Mouse (Mus musculus) gastrocnemius, postnatal 14 days (tissue): Measurements from ENCODE around the gene Lefty2. TPM values are rescaled to one million over a fixed set of nuclear protein-coding genes. Genes with fewer than 3 reads are reported as not detected.

Experiments
- DNase-seq: peaks from one replicate; pipeline ENCODE4 v3.0.0; 2021; ENCODE audit warnings: mixed read lengths
- intact Hi-C: fragments of 180-260 bp; cut with DNase I; formaldehyde crosslinking; loops from one replicate; pipeline ENCODE4 v1.15.1; 2025; ENCODE audit warnings: low total_unique reads
- long read RNA-seq, 2 experiments: library from polyadenylated mRNA; stranded (forward); transcript quantifications; one replicate each; pipeline ENCODE4 v2.0.0; 2021
- total RNA-seq, 2 experiments: library from RNA; stranded (reverse); gene quantifications; 2 replicates each; pipeline ENCODE4 v1.2.3; 2021

The Lefty2 gene
- total RNA-seq = not detected
- long read RNA-seq, experiment 1 = 0 reads
- long read RNA-seq, experiment 2 = 0 reads

GRCm38 (mm10) chr1:180892808-180893207 is at the start of gene Lefty2:
Gene Lefty2 (plus strand): TSS chr1:180893108.
- no peak for DNase-seq
- intact Hi-C loops = loop anchor here (5.0 kb wide), 1 partner anchor 74 kb away; no protein-coding TSS in a partner anchor

GRCm38 (mm10) chr1:180848114-180848510 is 44.8 kb upstream of the Lefty2 start:
- intact Hi-C loops = no loop called here

DNA sequence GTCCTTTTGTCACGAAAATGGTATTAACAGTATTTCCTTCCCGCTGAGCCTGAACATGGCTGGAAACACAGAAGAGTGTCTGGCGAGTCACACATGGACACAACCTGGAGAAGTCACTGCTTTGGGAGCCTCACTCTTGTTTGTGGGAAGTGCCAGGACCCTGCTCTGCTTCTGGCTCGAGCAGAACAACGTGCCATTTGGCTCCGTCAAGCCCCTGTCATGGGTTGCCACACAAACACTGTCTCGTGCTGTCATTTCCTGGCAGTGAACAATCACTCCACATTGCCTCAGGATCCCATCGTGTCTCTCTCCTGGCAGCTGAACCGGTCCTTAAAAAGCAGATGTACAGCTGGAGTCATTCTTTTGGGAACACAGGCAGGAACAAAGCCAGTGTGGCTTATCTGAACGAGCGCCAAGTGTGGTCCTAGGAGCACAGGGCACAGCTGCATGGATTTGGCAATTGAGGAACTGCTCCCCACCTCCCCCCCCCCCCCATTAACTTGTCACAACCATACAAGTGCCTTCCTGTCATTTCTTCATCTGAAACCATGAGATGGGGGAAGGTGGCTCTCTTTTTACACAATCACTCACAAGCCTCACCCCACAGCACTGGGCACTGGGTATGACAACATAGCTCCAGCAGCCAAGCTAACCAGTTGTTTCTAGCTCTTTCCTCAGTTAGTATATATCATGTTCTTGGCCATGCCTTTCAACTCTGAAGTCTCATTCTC is 44.2 kb upstream of the Lefty2 start:
- intact Hi-C loops = no loop called here
- DNase-seq = peak; percentile 71

More at GRCm38 (mm10) chr1:180848114-180848510, 44.8 kb upstream of the Lefty2 start:
- DNase-seq = peak; percentile 71

GRCm38 (mm10) chr1:180849701-180850301 is 43.1 kb upstream of the Lefty2 start:
- intact Hi-C loops = no loop called here
- DNase-seq = no peak

GRCm38 (mm10) chr1:180850316-180851270 is 42.3 kb upstream of the Lefty2 start, which contains the start of gene Sde2:
Gene Sde2 (plus strand): TSS chr1:180851127.
- intact Hi-C loops = no loop called here

DNA sequence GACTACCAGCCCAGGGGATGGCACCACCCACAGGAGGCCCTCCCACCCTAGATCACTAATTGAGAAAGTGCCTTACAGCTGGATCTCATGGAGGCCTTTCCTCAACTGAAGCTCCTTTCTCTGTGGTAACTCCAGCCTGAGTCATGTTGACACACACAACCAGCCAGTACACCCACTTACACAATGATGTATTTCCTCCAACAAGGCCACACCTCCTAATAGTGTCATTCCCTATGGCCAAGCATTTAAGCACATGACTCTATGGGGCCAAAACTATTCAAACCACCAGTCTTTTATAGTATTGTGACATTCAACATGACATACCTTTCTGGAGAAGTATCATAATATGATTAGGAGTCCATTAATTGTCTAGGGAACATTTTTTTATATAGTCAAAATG is 34.1 kb upstream of the Lefty2 start:
- intact Hi-C loops = loop anchor here (5.0 kb wide), 1 partner anchor 41 kb away; no protein-coding TSS in a partner anchor
- DNase-seq = no peak

More at GRCm38 (mm10) chr1:180850316-180851270, 42.3 kb upstream of the Lefty2 start, which contains the start of gene Sde2:
- peak; percentile 100 for DNase-seq

DNA sequence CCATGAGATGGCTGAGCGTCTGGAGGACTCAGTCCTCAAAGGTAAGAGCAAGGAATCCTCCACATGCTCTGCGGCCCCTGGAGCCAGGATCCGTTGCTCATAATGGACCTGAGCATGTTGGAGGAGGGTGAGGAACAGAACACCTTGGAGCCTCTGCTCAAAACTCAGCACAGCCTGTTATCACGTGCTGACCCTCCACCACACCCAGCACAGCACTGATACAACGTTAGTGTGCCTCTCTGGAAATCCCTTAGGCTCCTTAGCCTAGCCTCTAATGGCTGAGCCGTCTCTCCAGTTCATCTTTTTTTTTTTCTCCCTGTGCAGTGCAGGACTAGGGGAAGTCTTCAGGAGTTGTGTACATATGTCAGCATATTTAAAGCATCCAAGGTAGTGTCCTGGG is 32.9 kb upstream of the Lefty2 start:
- DNase-seq = no peak
- intact Hi-C loops = no loop called here

DNA sequence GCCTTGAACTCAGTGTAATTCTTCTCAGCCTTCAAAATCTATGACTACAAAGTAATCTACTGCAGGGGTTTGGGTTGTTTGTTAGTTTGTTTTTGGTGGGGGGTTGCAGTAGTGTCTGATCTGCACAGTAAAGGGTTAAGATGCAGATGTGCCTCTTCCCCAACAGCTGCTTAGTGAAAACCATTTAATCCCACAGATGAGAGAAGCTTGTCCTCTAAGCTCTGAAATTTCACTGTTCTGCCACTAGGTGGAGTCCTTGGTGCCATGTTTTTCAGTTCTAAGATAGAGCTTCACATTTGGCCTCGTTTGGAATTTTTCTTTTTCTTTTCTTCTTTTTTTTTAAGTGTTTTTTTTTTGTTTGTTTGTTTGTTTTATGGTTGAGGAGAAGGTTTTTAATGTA is 29.3 kb upstream of the Lefty2 start:
- no peak for DNase-seq
- intact Hi-C loops = no loop called here

- intact Hi-C loops = no loop called here
- DNase-seq = no peak
These were observed 26.9 kb upstream of the Lefty2 start for GRCm38 (mm10) chr1:180866001-180866400.

DNA sequence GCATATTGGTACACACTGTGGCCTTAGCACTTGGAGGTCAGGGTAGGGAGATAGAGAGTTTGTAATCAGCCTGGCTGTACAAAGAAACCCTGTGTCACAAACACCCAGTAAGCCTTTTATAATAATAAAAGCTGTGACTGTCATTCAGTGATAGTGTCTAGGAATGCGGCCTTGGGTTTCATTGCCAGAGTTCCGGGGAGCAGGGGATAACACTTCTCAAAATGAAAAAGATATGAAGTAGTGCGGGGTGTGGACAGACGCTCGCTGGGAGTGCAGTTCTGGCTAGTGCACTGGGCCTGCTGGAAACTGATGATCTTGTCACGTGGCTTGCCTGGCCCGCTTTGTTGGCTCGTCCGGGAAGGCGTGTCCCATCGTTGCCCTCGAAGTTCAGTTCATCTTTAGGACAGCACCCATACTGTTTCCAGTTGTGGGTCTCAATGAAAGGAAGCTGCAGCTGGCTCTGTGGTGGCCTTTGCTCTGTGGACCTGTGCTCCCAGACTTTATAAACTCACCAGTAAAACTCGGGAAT is 22.7 kb upstream of the Lefty2 start:
- peak; percentile 53 for DNase-seq
- intact Hi-C loops = no loop called here

DNA sequence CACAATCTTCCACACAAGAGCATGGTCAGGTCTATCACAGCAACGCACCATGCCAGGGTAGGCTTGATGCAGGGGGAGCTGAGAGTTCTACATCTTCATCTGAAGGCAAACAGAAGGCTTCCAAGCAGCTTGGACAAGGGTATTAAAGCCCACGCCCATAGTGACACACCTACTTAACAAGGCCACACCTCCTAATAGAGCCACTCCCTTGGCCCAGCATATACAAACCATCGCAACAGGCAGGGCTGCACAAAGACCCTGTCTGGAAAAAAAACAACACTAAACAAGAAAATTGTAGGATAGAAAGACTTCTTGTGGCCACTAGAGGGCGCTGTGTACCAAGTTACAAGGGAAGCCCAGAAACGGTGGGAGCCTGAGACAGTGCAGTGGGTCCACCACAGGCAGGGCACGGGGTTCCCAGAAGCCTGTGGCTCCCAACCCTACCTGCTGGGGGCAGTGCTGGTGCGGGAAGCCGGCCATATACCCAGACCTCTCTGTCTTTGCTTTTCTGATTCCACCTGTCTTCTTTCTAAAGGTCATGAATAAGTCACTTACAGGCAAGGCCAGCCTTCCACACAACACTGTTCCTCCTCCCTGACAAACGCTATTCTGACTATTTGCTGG is 18.9 kb upstream of the Lefty2 start:
- peak; percentile 45 for DNase-seq

GRCm38 (mm10) chr1:180874615-180875014 is 18.3 kb upstream of the Lefty2 start:
- intact Hi-C loops = no loop called here
- no peak for DNase-seq

More for the DNA sequence above, 18.9 kb upstream of the Lefty2 start:
- intact Hi-C loops = no loop called here

- intact Hi-C loops = no loop called here
- no peak for DNase-seq
These were observed 17.8 kb upstream of the Lefty2 start for GRCm38 (mm10) chr1:180875126-180875525.

GRCm38 (mm10) chr1:180877466-180877865 is 15.4 kb upstream of the Lefty2 start:
- intact Hi-C loops = no loop called here
- no peak for DNase-seq

- intact Hi-C loops = no loop called here
- DNase-seq = no peak
These were observed 11.1 kb upstream of the Lefty2 start for GRCm38 (mm10) chr1:180881768-180882167.

DNA sequence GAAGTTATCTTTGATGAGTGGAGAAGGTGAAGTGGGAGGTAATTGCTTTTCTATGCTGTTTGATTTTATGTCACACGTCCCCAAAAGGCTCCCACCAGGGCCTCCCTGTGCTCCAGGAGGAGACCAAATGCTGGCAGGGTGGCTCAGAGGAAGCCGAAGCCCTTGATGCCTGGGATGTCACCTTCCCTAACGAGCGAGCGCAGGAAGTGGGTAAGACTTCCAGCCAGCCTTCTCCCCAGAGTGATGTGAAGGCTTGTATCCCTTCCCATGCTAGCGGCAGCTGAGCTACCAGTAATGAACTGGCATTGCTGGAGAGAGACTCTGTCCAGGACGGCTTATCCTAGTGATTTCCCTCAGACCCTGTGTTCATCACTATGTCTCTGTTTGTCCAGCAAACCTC is 9.2 kb upstream of the Lefty2 start:
- intact Hi-C loops = no loop called here
- DNase-seq = no peak

GRCm38 (mm10) chr1:180884484-180884883 is 8.4 kb upstream of the Lefty2 start:
- DNase-seq = no peak
- intact Hi-C loops = no loop called here

DNA sequence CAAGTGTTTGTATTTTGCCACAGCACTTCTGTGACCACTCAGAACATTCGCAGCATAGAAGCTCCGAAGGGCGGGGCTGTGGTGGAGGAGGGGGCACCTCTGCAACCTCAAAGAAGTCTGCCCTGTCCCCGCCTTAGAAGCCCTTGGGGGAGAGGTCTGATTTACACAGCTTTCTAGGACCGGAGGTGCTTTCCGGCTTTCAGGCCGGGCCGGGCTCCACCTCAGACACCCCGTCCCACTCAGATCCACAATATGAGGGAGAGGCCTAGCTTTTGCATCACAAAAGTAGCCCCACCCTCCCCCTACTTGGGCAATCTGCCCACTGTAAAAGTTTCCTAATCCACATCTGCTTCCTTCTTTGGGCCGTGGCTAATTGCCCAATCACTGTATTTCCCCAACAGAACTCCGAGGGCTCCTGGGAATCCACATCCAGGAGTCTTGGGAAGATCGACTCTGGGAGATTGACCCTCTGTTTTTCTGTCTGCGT is 4.3 kb upstream of the Lefty2 start:
- peak; percentile 87 for DNase-seq
- intact Hi-C loops = no loop called here

GRCm38 (mm10) chr1:180889172-180889571 is 3.7 kb upstream of the Lefty2 start:
- intact Hi-C loops = no loop called here

More at GRCm38 (mm10) chr1:180889172-180889571, 3.7 kb upstream of the Lefty2 start:
- DNase-seq = no peak
